Mouse (Mus musculus): ENCODE measurements around the gene Podxl. TPM values are rescaled to one million over a fixed set of nuclear protein-coding genes. Genes with fewer than 3 reads are reported as not detected.
A peak's percentile ranks its signal among the peaks of the same experiment; 100 is the strongest.
"Not testable (repeated sequence)": the region's sequence is repeated elsewhere in the genome, so short reads cannot be mapped to it uniquely, and the experiment has no call there.

Podxl gene
- polyA plus RNA-seq, 1 experiment from 2014 or later = 18.5 TPM

- no peaks in the 10 kb centered on the region for H3K4me1 ChIP-seq (ENCODE audit: control insufficient read depth, insufficient read depth, low read length)
- H3K27ac ChIP-seq (ENCODE audit: low read length) = no peak overlapping the region
- H3K9ac ChIP-seq (ENCODE audit: low read length) = no peak overlapping the region
- no peaks in the 10 kb centered on the region for H3K9me3 ChIP-seq (replicated peaks; ENCODE audit: control insufficient read depth, low read length)
- no peaks in the 10 kb centered on the region for H3K27me3 ChIP-seq (ENCODE audit: control insufficient read depth, insufficient read depth, low read length)
- H3K4me3 ChIP-seq (replicated peaks; ENCODE audit: low read length) = no peak overlapping the region
- no peak overlapping the region for H3K4me2 ChIP-seq (ENCODE audit: low read depth, low read length)
- 82% methylated on average over 9 of the region's 9 CpGs for WGBS
- ATAC-seq (ENCODE audit: insufficient read depth, low FRiP score) = no peak
- H3K36me3 ChIP-seq (ENCODE audit: control insufficient read depth, insufficient read depth, low read length) = no peaks in the 10 kb centered on the region
Measured at GRCm38 (mm10) chr6:31576151-31576550, 12.4 kb upstream of the Podxl start.

- Histone ChIP-seq H3K9ac (ENCODE audit: low read length) (no peak overlapping the region), H3K4me1 (ENCODE audit: control insufficient read depth, insufficient read depth, low read length) (no peaks in the 10 kb centered on the region), H3K9me3 (replicated peaks; ENCODE audit: control insufficient read depth, low read length) (no peaks in the 10 kb centered on the region), H3K4me3 (replicated peaks; ENCODE audit: low read length) (no peak overlapping the region), H3K27ac (ENCODE audit: low read length) (no peak overlapping the region), H3K27me3 (ENCODE audit: control insufficient read depth, insufficient read depth, low read length) (no peaks in the 10 kb centered on the region), H3K36me3 (ENCODE audit: control insufficient read depth, insufficient read depth, low read length) (no peaks in the 10 kb centered on the region), H3K4me2 (ENCODE audit: low read depth, low read length) (no peak overlapping the region)
- WGBS = 62% methylated on average over 4 of the region's 4 CpGs
- ATAC-seq (ENCODE audit: insufficient read depth, low FRiP score) = no peak
Measured at GRCm38 (mm10) chr6:31575063-31575462, 11.3 kb upstream of the Podxl start.

GRCm38 (mm10) chr6:31571459-31571858 lies 7.7 kb upstream of the Podxl start:
- Histone ChIP-seq H3K9me3 (replicated peaks; ENCODE audit: control insufficient read depth, low read length) (no peaks in the 10 kb centered on the region), H3K36me3 (ENCODE audit: control insufficient read depth, insufficient read depth, low read length) (no peaks in the 10 kb centered on the region), H3K9ac (ENCODE audit: low read length) (no peak overlapping the region), H3K4me2 (ENCODE audit: low read depth, low read length) (no peak overlapping the region), H3K27me3 (ENCODE audit: control insufficient read depth, insufficient read depth, low read length) (no peaks in the 10 kb centered on the region; the same call in 1 of the 2 replicates), H3K4me3 (replicated peaks; ENCODE audit: low read length) (no peak overlapping the region), H3K4me1 (ENCODE audit: control insufficient read depth, insufficient read depth, low read length) (no peaks in the 10 kb centered on the region), H3K27ac (ENCODE audit: low read length) (no peak overlapping the region)
- WGBS = 67% methylated on average over 3 of the region's 3 CpGs
- ATAC-seq (ENCODE audit: insufficient read depth, low FRiP score) = no peak

- Histone ChIP-seq H3K4me2 (ENCODE audit: low read depth, low read length) (no peak overlapping the region), H3K27ac (ENCODE audit: low read length) (no peak overlapping the region), H3K4me3 (replicated peaks; ENCODE audit: low read length) (no peak overlapping the region), H3K9ac (ENCODE audit: low read length) (no peak overlapping the region), H3K4me1 (ENCODE audit: control insufficient read depth, insufficient read depth, low read length) (peaks cover 2% of the 10 kb centered on the region; the same call in 1 of the 2 replicates), H3K36me3 (ENCODE audit: control insufficient read depth, insufficient read depth, low read length) (no peaks in the 10 kb centered on the region), H3K9me3 (replicated peaks; ENCODE audit: control insufficient read depth, low read length) (no peaks in the 10 kb centered on the region), H3K27me3 (ENCODE audit: control insufficient read depth, insufficient read depth, low read length) (peaks cover 18% of the 10 kb centered on the region)
- no peak for ATAC-seq (ENCODE audit: insufficient read depth, low FRiP score)
- 39% methylated on average over 7 of the region's 7 CpGs for WGBS
Measured at GRCm38 (mm10) chr6:31568070-31568595, 4.4 kb upstream of the Podxl start.

GRCm38 (mm10) chr6:31567200-31567599 lies 3.4 kb upstream of the Podxl start:
- Histone ChIP-seq H3K27ac (ENCODE audit: low read length) (no peak overlapping the region), H3K4me2 (ENCODE audit: low read depth, low read length) (no peak overlapping the region), H3K9me3 (replicated peaks; ENCODE audit: control insufficient read depth, low read length) (no peaks in the 10 kb centered on the region), H3K4me3 (replicated peaks; ENCODE audit: low read length) (no peak overlapping the region), H3K9ac (ENCODE audit: low read length) (no peak overlapping the region), H3K4me1 (ENCODE audit: control insufficient read depth, insufficient read depth, low read length) (peaks cover 6% of the 10 kb centered on the region; the same call in 1 of the 2 replicates), H3K36me3 (ENCODE audit: control insufficient read depth, insufficient read depth, low read length) (no peaks in the 10 kb centered on the region), H3K27me3 (ENCODE audit: control insufficient read depth, insufficient read depth, low read length) (peaks cover 27% of the 10 kb centered on the region)
- ATAC-seq (ENCODE audit: insufficient read depth, low FRiP score) = no peak
- WGBS = 32% methylated on average over 7 of the region's 7 CpGs

GRCm38 (mm10) chr6:31564901-31565391 lies 1.2 kb upstream of the Podxl start:
- WGBS = 9% methylated on average over 17 of the region's 17 CpGs
- Histone ChIP-seq H3K9ac (ENCODE audit: low read length) (no peak overlapping the region), H3K4me3 (replicated peaks; ENCODE audit: low read length) (peak overlapping the region; percentile 16; the same call in 1 of the 2 replicates), H3K36me3 (ENCODE audit: control insufficient read depth, insufficient read depth, low read length) (no peaks in the 10 kb centered on the region), H3K27ac (ENCODE audit: low read length) (no peak overlapping the region), H3K4me2 (ENCODE audit: low read depth, low read length) (peak overlapping the region; percentile 91), H3K9me3 (replicated peaks; ENCODE audit: control insufficient read depth, low read length) (no peaks in the 10 kb centered on the region), H3K27me3 (ENCODE audit: control insufficient read depth, insufficient read depth, low read length) (peaks cover 35% of the 10 kb centered on the region), H3K4me1 (ENCODE audit: control insufficient read depth, insufficient read depth, low read length) (peaks cover 11% of the 10 kb centered on the region; the same call in 1 of the 2 replicates)
- ATAC-seq (ENCODE audit: insufficient read depth, low FRiP score) = no peak

GRCm38 (mm10) chr6:31564182-31564531 lies 376 bp upstream of the Podxl start:
- no peaks in the 10 kb centered on the region for H3K9me3 ChIP-seq (replicated peaks; ENCODE audit: control insufficient read depth, low read length)

GRCm38 (mm10) chr6:31562371-31563080 lies 1.3 kb downstream of the Podxl start:
- no peak overlapping the region for H3K27ac ChIP-seq (ENCODE audit: low read length)
- peaks cover 35% of the 10 kb centered on the region for H3K27me3 ChIP-seq (ENCODE audit: control insufficient read depth, insufficient read depth, low read length)
- peak overlapping the region; percentile 62 for H3K4me3 ChIP-seq (replicated peaks; ENCODE audit: low read length)
- H3K9me3 ChIP-seq (replicated peaks; ENCODE audit: control insufficient read depth, low read length) = no peaks in the 10 kb centered on the region
- ATAC-seq (ENCODE audit: insufficient read depth, low FRiP score) = no peak
- peak overlapping the region; percentile 91 for H3K4me2 ChIP-seq (ENCODE audit: low read depth, low read length)
- WGBS = 12% methylated on average over 16 of the region's 16 CpGs
- H3K9ac ChIP-seq (ENCODE audit: low read length) = peak overlapping the region; percentile 73
- peaks cover 11% of the 10 kb centered on the region; the same call in 1 of the 2 replicates for H3K4me1 ChIP-seq (ENCODE audit: control insufficient read depth, insufficient read depth, low read length)
- no peaks in the 10 kb centered on the region for H3K36me3 ChIP-seq (ENCODE audit: control insufficient read depth, insufficient read depth, low read length)

More at GRCm38 (mm10) chr6:31564182-31564531, 376 bp upstream of the Podxl start:
- WGBS = under 1% methylated on average over 18 of the region's 18 CpGs
- Histone ChIP-seq H3K9ac (ENCODE audit: low read length) (peak overlapping the region; percentile 73), H3K36me3 (ENCODE audit: control insufficient read depth, insufficient read depth, low read length) (no peaks in the 10 kb centered on the region), H3K4me2 (ENCODE audit: low read depth, low read length) (peak overlapping the region; percentile 91), H3K27ac (ENCODE audit: low read length) (no peak overlapping the region), H3K27me3 (ENCODE audit: control insufficient read depth, insufficient read depth, low read length) (peaks cover 35% of the 10 kb centered on the region), H3K4me1 (ENCODE audit: control insufficient read depth, insufficient read depth, low read length) (peaks cover 11% of the 10 kb centered on the region; the same call in 1 of the 2 replicates), H3K4me3 (replicated peaks; ENCODE audit: low read length) (peak overlapping the region; percentile 62)
- peak; percentile 14; the same call in 1 of the 2 replicates for ATAC-seq (ENCODE audit: insufficient read depth, low FRiP score)

GRCm38 (mm10) chr6:31561948-31562347 lies 1.8 kb downstream of the Podxl start:
- H3K36me3 ChIP-seq (ENCODE audit: control insufficient read depth, insufficient read depth, low read length); ATAC-seq (ENCODE audit: insufficient read depth, low FRiP score); H3K27ac ChIP-seq (ENCODE audit: low read length); H3K9me3 ChIP-seq (replicated peaks; ENCODE audit: control insufficient read depth, low read length): not testable (repeated sequence)
- Histone ChIP-seq H3K4me1 (ENCODE audit: control insufficient read depth, insufficient read depth, low read length) (peaks cover 11% of the 10 kb centered on the region; the same call in 1 of the 2 replicates), H3K9ac (ENCODE audit: low read length) (0 out of 2 replicates have a peak overlapping the region, but pooled peaks have one; percentile 3), H3K27me3 (ENCODE audit: control insufficient read depth, insufficient read depth, low read length) (peaks cover 35% of the 10 kb centered on the region), H3K4me3 (replicated peaks; ENCODE audit: low read length) (peak overlapping the region; percentile 62), H3K4me2 (ENCODE audit: low read depth, low read length) (peak overlapping the region; percentile 91)
- 59% methylated on average over 3 of the region's 3 CpGs for WGBS

All from stomach, embryonic 16.5 days (tissue).